Mouse (Mus musculus) neural tube, embryonic 15.5 days (tissue): ENCODE measurements around the gene Mecp2. TPM values are rescaled to one million over a fixed set of nuclear protein-coding genes. Genes with fewer than 3 reads are reported as not detected.

Source experiments
- ATAC-seq: fragments of 200-750 bp; cut with Nextera tagmentation; 2 replicates; pipeline ENCODE4 v1.8.0; 2017; ENCODE audit warnings: mild to moderate bottlenecking, moderate TSS enrichment, moderate library complexity; ENCODE audit not compliant: low FRiP score
- H3K27ac ChIP-seq: fragments of 300-500 bp; sonication (generic); replicated peaks from 2 replicates; pipeline ENCODE4 v1.5.1; 2015; ENCODE audit warnings: mild to moderate bottlenecking, inconsistent platforms
- H3K27me3 ChIP-seq: fragments of 300-500 bp; sonication (generic); replicated peaks from 2 replicates; pipeline ENCODE4 v1.6.1; 2015; ENCODE audit warnings: inconsistent platforms
- H3K36me3 ChIP-seq: fragments of 300-500 bp; sonication (generic); 2 replicates; pipeline ENCODE4 v1.6.1; 2015; ENCODE audit warnings: inconsistent platforms
- H3K4me1 ChIP-seq: fragments of 300-500 bp; sonication (generic); 2 replicates; pipeline ENCODE4 v1.6.1; 2015; ENCODE audit warnings: inconsistent platforms
- H3K4me2 ChIP-seq: fragments of 300-500 bp; sonication (generic); 2 replicates; pipeline ENCODE4 v1.6.1; 2015; ENCODE audit warnings: inconsistent platforms, mild to moderate bottlenecking, moderate library complexity
- H3K4me3 ChIP-seq: fragments of 300-500 bp; sonication (generic); replicated peaks from 2 replicates; pipeline ENCODE4 v1.5.1; 2015; ENCODE audit warnings: mild to moderate bottlenecking, inconsistent platforms
- H3K9ac ChIP-seq: fragments of 300-500 bp; sonication (generic); replicated peaks from 2 replicates; pipeline ENCODE4 v1.6.1; 2015; ENCODE audit warnings: mild to moderate bottlenecking, inconsistent platforms
- H3K9me3 ChIP-seq: fragments of 300-500 bp; sonication (generic); replicated peaks from 2 replicates; pipeline ENCODE4 v1.6.1; 2016; ENCODE audit warnings: inconsistent platforms
- WGBS: fragments of 180-500 bp; shearing (Covaris S2); methylation state at CpG from one replicate; pipeline ENCODE4 v1.1.7; 2015; ENCODE audit warnings: mixed read lengths; 5-methylcytosine and 5-hydroxymethylcytosine counted together
- microRNA counts: library from miRNA; unstranded; fragments of <30 nt; microRNA quantifications from one replicate; lab custom pipeline; 2016
- microRNA-seq: library from miRNA; unstranded; fragments of <30 nt; microRNA quantifications from one replicate; pipeline ENCODE4, GENCODE M21; 2017
- polyA plus RNA-seq: library from polyadenylated mRNA; unstranded; fragments of >200 nt; fragmentation: Nextera tagmentation; extraction: Ambion mirVana; gene quantifications from 2 replicates; pipeline ENCODE4 v1.2.1, GENCODE M21; 2015

Mecp2 gene
- polyA plus RNA-seq, 1 experiment from 2014 or later = 11.2 TPM

- no peak for ATAC-seq
- H3K4me3 ChIP-seq = no peak overlapping the region
- no peak overlapping the region for H3K4me2 ChIP-seq
- no peak overlapping the region for H3K27ac ChIP-seq
- no peaks in the 10 kb centered on the region for H3K9me3 ChIP-seq
- H3K9ac ChIP-seq = no peak overlapping the region
- H3K36me3 ChIP-seq = no peaks in the 10 kb centered on the region
- 81% methylated on average over 21 of the region's 21 CpGs for WGBS
- H3K27me3 ChIP-seq = no peaks in the 10 kb centered on the region
- no peaks in the 10 kb centered on the region for H3K4me1 ChIP-seq
These were observed 128.8 kb downstream of the Mecp2 start for GRCm38 (mm10) chrX:74006401-74006800.

- 68% methylated on average over 2 of the region's 2 CpGs for WGBS
- Histone ChIP-seq H3K27me3 (no peaks in the 10 kb centered on the region), H3K9me3 (no peaks in the 10 kb centered on the region), H3K27ac (no peak overlapping the region), H3K4me1 (peaks cover 4% of the 10 kb centered on the region; the same call in 1 of the 2 replicates), H3K9ac (no peak overlapping the region), H3K36me3 (no peaks in the 10 kb centered on the region), H3K4me2 (no peak overlapping the region), H3K4me3 (no peak overlapping the region)
- ATAC-seq = no peak
These were observed 131.5 kb downstream of the Mecp2 start for GRCm38 (mm10) chrX:74003644-74004043.

- no peak overlapping the region for H3K9ac ChIP-seq
- WGBS = 95% methylated on average over 3 of the region's 3 CpGs
These were observed 134.1 kb downstream of the Mecp2 start for GRCm38 (mm10) chrX:74001024-74001423.

GRCm38 (mm10) chrX:73998911-73999869 lies 136.0 kb downstream of the Mecp2 start:
- Histone ChIP-seq H3K9ac (no peak overlapping the region), H3K9me3 (no peaks in the 10 kb centered on the region), H3K36me3 (no peaks in the 10 kb centered on the region), H3K4me1 (peaks cover 6% of the 10 kb centered on the region; the same call in 1 of the 2 replicates), H3K4me3 (no peak overlapping the region), H3K27me3 (no peaks in the 10 kb centered on the region), H3K27ac (peak overlapping the region; percentile 78), H3K4me2 (peak overlapping the region; percentile 35)
- peak; percentile 93 for ATAC-seq
- WGBS = 19% methylated on average over 8 of the region's 8 CpGs

More at GRCm38 (mm10) chrX:74001024-74001423, 134.1 kb downstream of the Mecp2 start:
- Histone ChIP-seq H3K36me3 (no peaks in the 10 kb centered on the region), H3K9me3 (no peaks in the 10 kb centered on the region), H3K4me2 (no peak overlapping the region), H3K27ac (no peak overlapping the region), H3K4me1 (peaks cover 6% of the 10 kb centered on the region; the same call in 1 of the 2 replicates), H3K27me3 (no peaks in the 10 kb centered on the region), H3K4me3 (no peak overlapping the region)
- no peak for ATAC-seq

- H3K27me3 ChIP-seq = no peaks in the 10 kb centered on the region
- H3K27ac ChIP-seq = no peak overlapping the region
- no peak overlapping the region for H3K4me3 ChIP-seq
- no peaks in the 10 kb centered on the region for H3K4me1 ChIP-seq
- 70% methylated on average over 1 of the region's 1 CpGs for WGBS
- ATAC-seq = no peak
- H3K9me3 ChIP-seq = no peaks in the 10 kb centered on the region
- no peak overlapping the region for H3K9ac ChIP-seq
- H3K36me3 ChIP-seq = no peaks in the 10 kb centered on the region
- no peak overlapping the region for H3K4me2 ChIP-seq
These were observed 157.4 kb downstream of the Mecp2 start for GRCm38 (mm10) chrX:73977783-73978182.

MicroRNAs within 50 kb of the gene (microRNA counts, 519-probe panel; counts per million panel counts)
- microRNA mmu-miR-718 (lab: Ali Mortazavi, UCI) = not detected

Small RNAs within 50 kb of the gene (microRNA-seq; reads per million reads assigned to microRNA genes)
- 0.87 reads per million for gene Mir5132
- gene Mir718 = 0.52 reads per million

Other genes starting within 250 kb of the Mecp2 start
- 0.05 and 0.20 TPM in 2 replicates for gene Avpr2, start 243.3 kb downstream of the Mecp2 start, polyA plus RNA-seq
- gene L1cam, start 239.3 kb downstream of the Mecp2 start, polyA plus RNA-seq = 86.3 and 95.4 TPM in 2 replicates
- gene Arhgap4, start 213.5 kb downstream of the Mecp2 start, polyA plus RNA-seq = 3.9 and 6.3 TPM in 2 replicates
- gene Naa10, start 213.4 kb downstream of the Mecp2 start, polyA plus RNA-seq = 110 and 123 TPM in 2 replicates
- 10.4 and 24.7 TPM in 2 replicates for gene Renbp, start 204.5 kb downstream of the Mecp2 start, polyA plus RNA-seq
- 40.4 and 41.4 TPM in 2 replicates for gene Hcfc1, start 169.0 kb downstream of the Mecp2 start, polyA plus RNA-seq
- 42.3 and 51.5 TPM in 2 replicates for gene Irak1, start 111.4 kb downstream of the Mecp2 start, polyA plus RNA-seq
- not detected in 2 replicates for gene Opn1mw, start 7.9 kb downstream of the Mecp2 start, polyA plus RNA-seq
- not detected in 2 replicates for gene Tex28, start 32.5 kb upstream of the Mecp2 start, polyA plus RNA-seq
- 0.08 and 0.09 TPM in 2 replicates for gene Tktl1, start 41.9 kb upstream of the Mecp2 start, polyA plus RNA-seq
- gene Flna, start 114.5 kb upstream of the Mecp2 start, polyA plus RNA-seq = 67.3 and 100 TPM in 2 replicates
- 13.2 and 17.9 TPM in 2 replicates for gene Emd, start 119.3 kb upstream of the Mecp2 start, polyA plus RNA-seq
- 436 and 510 TPM in 2 replicates for gene Rpl10, start 135.4 kb upstream of the Mecp2 start, polyA plus RNA-seq
- 84.0 and 87.7 TPM in 2 replicates for gene Taz, start 146.5 kb upstream of the Mecp2 start, polyA plus RNA-seq
- 5.1 and 7.8 TPM in 2 replicates for gene Dnase1l1, start 147.0 kb upstream of the Mecp2 start, polyA plus RNA-seq
- 283 and 302 TPM in 2 replicates for gene Atp6ap1, start 161.7 kb upstream of the Mecp2 start, polyA plus RNA-seq
- gene Gdi1, start 169.6 kb upstream of the Mecp2 start, polyA plus RNA-seq = 798 and 909 TPM in 2 replicates
- 60.0 and 62.1 TPM in 2 replicates for gene Fam50a, start 177.7 kb upstream of the Mecp2 start, polyA plus RNA-seq
- 33.8 and 41.9 TPM in 2 replicates for gene Plxna3, start 193.7 kb upstream of the Mecp2 start, polyA plus RNA-seq
- 77.5 and 86.0 TPM in 2 replicates for gene Lage3, start 218.3 kb upstream of the Mecp2 start, polyA plus RNA-seq
- gene Ubl4a, start 237.9 kb upstream of the Mecp2 start, polyA plus RNA-seq = 65.9 and 68.3 TPM in 2 replicates
- 8.9 and 9.5 TPM in 2 replicates for gene Slc10a3, start 238.0 kb upstream of the Mecp2 start, polyA plus RNA-seq